Mouse (Mus musculus): ENCODE data around the gene Srsf4.

Gene Srsf4

GRCm38 (mm10) chr4:131873293-131874168, at the start of gene Srsf4:
Srsf4 (plus strand) TSS chr4:131873617.
- DNase-seq = peak; percentile 96 to 97

GRCm38 (mm10) chr4:131824939-131825338, 48.5 kb upstream of the Srsf4 start:
- DNase-seq = no peak

- peak; percentile 37 to 75 for DNase-seq
These were observed 47.6 kb upstream of the Srsf4 start for GRCm38 (mm10) chr4:131825830-131826229.

GRCm38 (mm10) chr4:131826905-131827304, 46.5 kb upstream of the Srsf4 start:
- DNase-seq = peak; percentile 56 to 61

- no peak for DNase-seq
These were observed 44.3 kb upstream of the Srsf4 start for GRCm38 (mm10) chr4:131829123-131829522.

GRCm38 (mm10) chr4:131831546-131832045, 41.8 kb upstream of the Srsf4 start:
- DNase-seq = no peak

- DNase-seq = peak in 1 of 2 experiments; percentile 41
These were observed 40.5 kb upstream of the Srsf4 start for GRCm38 (mm10) chr4:131832759-131833407.

GRCm38 (mm10) chr4:131833971-131834609, 39.3 kb upstream of the Srsf4 start:
- DNase-seq = peak; percentile 70 to 79

GRCm38 (mm10) chr4:131836351-131836881, 37.0 kb upstream of the Srsf4 start:
- peak; percentile 42 to 71 for DNase-seq

GRCm38 (mm10) chr4:131836891-131837491, 36.4 kb upstream of the Srsf4 start:
- DNase-seq = peak in 1 of 2 experiments; percentile 59

- DNase-seq = peak; percentile 87 to 97
These were observed 35.4 kb upstream of the Srsf4 start, which contains the start of gene Ptpru for GRCm38 (mm10) chr4:131837872-131838524. Ptpru (minus strand) TSS chr4:131838288.

- peak; percentile 95 to 98 for DNase-seq
These were observed 30.1 kb upstream of the Srsf4 start, which contains the start of gene Mecr for GRCm38 (mm10) chr4:131843290-131843743. Mecr (plus strand) TSS chr4:131843470.

GRCm38 (mm10) chr4:131845991-131846778, 27.2 kb upstream of the Srsf4 start:
- DNase-seq = no peak

GRCm38 (mm10) chr4:131848082-131848481, 25.3 kb upstream of the Srsf4 start:
- no peak for DNase-seq

GRCm38 (mm10) chr4:131849986-131850638, 23.3 kb upstream of the Srsf4 start:
- peak; percentile 57 to 70 for DNase-seq

GRCm38 (mm10) chr4:131854950-131855349, 18.5 kb upstream of the Srsf4 start:
- no peak for DNase-seq

GRCm38 (mm10) chr4:131860492-131861340, 12.7 kb upstream of the Srsf4 start:
- peak; percentile 84 to 91 for DNase-seq

GRCm38 (mm10) chr4:131861341-131861739, 12.1 kb upstream of the Srsf4 start:
- no peak for DNase-seq

- no peak for DNase-seq
These were observed 635 bp upstream of the Srsf4 start for GRCm38 (mm10) chr4:131872672-131873292.
